8 mouse cellular contexts compared by ENCODE assay signal in genomic region chr7:45339410-45340065, GRCm38 (mm10). TPM values are rescaled to one million over a fixed set of nuclear protein-coding genes. Genes with fewer than 3 reads are reported as not detected.
DNase-seq lines count a peak whose midpoint lies in the region; ATAC-seq and TF ChIP-seq lines count a peak whose summit lies in the region.

No protein-coding gene starts in this region.

- H3K9me3 ChIP-seq in lung, postnatal 0 days (ENCODE audit: low read length), result no peaks in the 10 kb centered on the region

- peaks cover 14% of the 10 kb centered on the region; the same call in 1 of the 2 replicates for H3K4me1 ChIP-seq in lung, postnatal 0 days (ENCODE audit: insufficient read depth, low read depth, low read length)

- peak; percentile 65 to 66 for DNase-seq in B cell, adult 2 months
- peak; percentile 84 for DNase-seq in R1 (ENCODE audit: low read depth, low spot score)
- peak; percentile 89 for DNase-seq in embryo, embryonic 10.5 days (ENCODE audit: low spot score)
- peak; percentile 55 to 63 for DNase-seq in heart, adult 9 months (ENCODE audit: low spot score in 2 of 2)
- peak; percentile 39 to 49 for DNase-seq in kidney, adult 8-10 months
- peak; percentile 92 for DNase-seq in lung, postnatal 0 days (ENCODE audit: low spot score)
- peak; percentile 64 for DNase-seq in ovary, postnatal 10 days (ENCODE audit: low spot score)
- DNase-seq in urinary bladder, postnatal 4 days (ENCODE audit: low spot score in 2 of 2), result peak; percentile 74 to 75

- peak overlapping the region; percentile 87 for H3K4me2 ChIP-seq in lung, postnatal 0 days (replicated peaks; ENCODE audit: low read depth, low read length)

- H3K36me3 ChIP-seq in lung, postnatal 0 days (ENCODE audit: insufficient read depth, low read length), result no peaks in the 10 kb centered on the region

- H3K9ac ChIP-seq in lung, postnatal 0 days (replicated peaks; ENCODE audit: low read depth), result peak overlapping the region; percentile 36

- H3K27me3 ChIP-seq in lung, postnatal 0 days (replicated peaks; ENCODE audit: insufficient read depth, low read length), result no peaks in the 10 kb centered on the region

- H3K27ac ChIP-seq in lung, postnatal 0 days (ENCODE audit: low read length), result peak overlapping the region; percentile 32; the same call in 1 of the 2 replicates

- TF ChIP-seq EP300 in lung, postnatal 0 days (IDR thresholded peaks at IDR 0.05), result no peak; the same call in 1 of the 2 replicates

- H3K4me3 ChIP-seq in lung, postnatal 0 days (ENCODE audit: low read depth, low read length), result peak overlapping the region; percentile 48

- ATAC-seq in lung, postnatal 0 days, result peak; percentile 81

- under 1% methylated on average over 35 of the region's 39 CpGs for WGBS in lung, postnatal 0 days

- TF ChIP-seq CTCF in lung, postnatal 0 days (IDR thresholded peaks at IDR 0.05), result peak; percentile 68

RNA-seq across cellular contexts. Expression of gene Hrc, which starts 4.4 kb away (rescaled TPM):
- 0.50 and 0.54 TPM in 2 replicates for polyA plus RNA-seq in lung, postnatal 0 days (2015; fragmentation: Nextera tagmentation; extraction: Ambion mirVana)

RNA-seq across cellular contexts. Expression of gene Trpm4, which starts 6.0 kb away (rescaled TPM):
- polyA plus RNA-seq in lung, postnatal 0 days (2015; fragmentation: Nextera tagmentation; extraction: Ambion mirVana), result 19.2 and 21.9 TPM in 2 replicates

RNA-seq across cellular contexts. Expression of gene Ppfia3, which starts 27.3 kb away (rescaled TPM):
- polyA plus RNA-seq in lung, postnatal 0 days (2015; fragmentation: Nextera tagmentation; extraction: Ambion mirVana), result 1.8 and 2.0 TPM in 2 replicates

RNA-seq across cellular contexts. Expression of gene Lin7b, which starts 30.8 kb away (rescaled TPM):
- 0.49 TPM in 1 of 2 replicates, not detected in the other for polyA plus RNA-seq in lung, postnatal 0 days (2015; fragmentation: Nextera tagmentation; extraction: Ambion mirVana)

RNA-seq across cellular contexts. Expression of gene Snrnp70, which starts 56.0 kb away (rescaled TPM):
- polyA plus RNA-seq in lung, postnatal 0 days (2015; fragmentation: Nextera tagmentation; extraction: Ambion mirVana), result 85.3 and 104 TPM in 2 replicates

Comparison
In these comparisons a context has a peak if more than half of its experiments do, and no peak if none do; other contexts are left out.
1. Peak in every context shown above with its lines: DNase-seq, ATAC-seq, H3K4me3 ChIP-seq and H3K27ac ChIP-seq.